Mouse (Mus musculus) hematopoietic stem cell, adult 5-6 weeks (primary cell): ENCODE results near the gene Ankrd28. TPM values are rescaled to one million over a fixed set of nuclear protein-coding genes. Genes with fewer than 3 reads are reported as not detected.

ENCODE experiments used
- total RNA-seq: library from RNA; stranded (forward); fragments of 172-1452, 232-1000 nt; gene quantifications from 2 replicates; pipeline ENCODE4 v1.2.3, GENCODE M21; 2017

The Ankrd28 gene
- total RNA-seq, 1 experiment from 2014 or later: 117 TPM

Other genes with a start within 250 kb of the Ankrd28 start
- 0.69 TPM in 1 of 2 replicates, not detected in the other for gene Colq, start 239.3 kb downstream of the Ankrd28 start, total RNA-seq
- not detected in 2 replicates for gene Gm49387, start 189.8 kb downstream of the Ankrd28 start, total RNA-seq
- 12.3 and 23.3 TPM in 2 replicates for gene Btd, start 189.6 kb downstream of the Ankrd28 start, total RNA-seq
- gene Hacl1, start 189.4 kb downstream of the Ankrd28 start, total RNA-seq: 26.0 and 51.5 TPM in 2 replicates
- gene Galnt15, start 198.3 kb upstream of the Ankrd28 start, total RNA-seq: not detected in 2 replicates